Mouse (Mus musculus) MEL (cell line): Measurements from ENCODE around the gene Slc4a4. TPM values are rescaled to one million over a fixed set of nuclear protein-coding genes. Genes with fewer than 3 reads are reported as not detected.

ENCODE experiments used
- DNase-seq: peaks from one replicate; pipeline ENCODE4 v3.0.0; 2011; ENCODE audit warnings: low read depth, low spot score
- H3K27ac ChIP-seq: 2 replicates; pipeline ENCODE4 v1.5.1; 2012; ENCODE audit warnings: low read depth, mild to moderate bottlenecking, control low read depth, low read length, moderate library complexity; ENCODE audit not compliant: control insufficient read depth
- H3K27me3 ChIP-seq, 2 experiments: fragments of 150-350 bp in 1 of 2; sonication (generic) in 1 of 2; 2 replicates each; pipeline ENCODE4 v1.6.1; 2012; ENCODE audit warnings: low read length in 2 of 2, mild to moderate bottlenecking in 2 of 2, improper control_type of control experiment in 1 of 2, moderate library complexity in 1 of 2; ENCODE audit not compliant: insufficient read depth in 2 of 2, control insufficient read depth in 1 of 2
- H3K36me3 ChIP-seq, 2 experiments: 2 replicates each; pipeline ENCODE4 v1.6.1; 2012 to 2014; ENCODE audit warnings: low read length in 2 of 2, improper control_type of control experiment in 1 of 2, inconsistent platforms in 1 of 2, mild to moderate bottlenecking in 1 of 2; ENCODE audit not compliant: insufficient read depth in 2 of 2, control insufficient read depth in 1 of 2
- H3K4me1 ChIP-seq, 2 experiments: fragments of 150-350 bp in 1 of 2; sonication (generic) in 1 of 2; 2 replicates each; pipeline ENCODE4 v1.6.1; 2012; ENCODE audit warnings: low read length in 2 of 2, improper control_type of control experiment in 1 of 2, mild to moderate bottlenecking in 1 of 2; ENCODE audit not compliant: insufficient read depth in 2 of 2, control insufficient read depth in 1 of 2
- H3K4me3 ChIP-seq, 2 experiments: fragments of 150-350 bp in 1 of 2; sonication (generic) in 1 of 2; 2 replicates each; pipeline ENCODE4 v1.5.1; 2012; ENCODE audit warnings: low read depth in 2 of 2, low read length in 2 of 2, mild to moderate bottlenecking in 2 of 2, moderate library complexity in 2 of 2, control low read depth in 1 of 2, improper control_type of control experiment in 1 of 2; ENCODE audit not compliant: control insufficient read depth in 1 of 2, insufficient read depth in 1 of 2
- H3K79me2 ChIP-seq: 2 replicates; pipeline ENCODE4 v1.6.1; 2012; ENCODE audit warnings: mild to moderate bottlenecking, low read length, moderate library complexity; ENCODE audit not compliant: control insufficient read depth, poor library complexity, insufficient read depth
- H3K9ac ChIP-seq: 2 replicates; pipeline ENCODE4 v1.6.1; 2012; ENCODE audit warnings: low read depth, mild to moderate bottlenecking, control low read depth, low read length, moderate library complexity; ENCODE audit not compliant: control insufficient read depth, poor library complexity, severe bottlenecking
- H3K9me3 ChIP-seq: fragments of 150-350 bp; sonication (generic); replicated peaks from 2 replicates; pipeline ENCODE4 v1.6.1; 2012; ENCODE audit warnings: mild to moderate bottlenecking, low read length, improper control_type of control experiment, moderate library complexity; ENCODE audit not compliant: insufficient read depth
- CTCF ChIP-seq, 3 experiments: IDR thresholded peaks in 2 of 3; conservative IDR thresholded peaks in 1 of 3; 2 replicates each; pipeline ENCODE4 v1.5.1; 2011 to 2012; ENCODE audit warnings: low read length in 3 of 3, low read depth in 2 of 3, mild to moderate bottlenecking in 2 of 3, improper control_type of control experiment in 1 of 3, inconsistent platforms in 1 of 3, mixed read lengths in 1 of 3, moderate library complexity in 1 of 3; ENCODE audit not compliant: control insufficient read depth in 1 of 3, insufficient read depth in 1 of 3, poor library complexity in 1 of 3, severe bottlenecking in 1 of 3
- E2F4 ChIP-seq: IDR thresholded peaks from 2 replicates; pipeline ENCODE4 v1.6.1; 2011; ENCODE audit warnings: low read depth, low read length, improper control_type of control experiment, borderline replicate concordance
- ELF1 ChIP-seq: IDR thresholded peaks from 2 replicates; pipeline ENCODE4 v1.6.1; 2014; ENCODE audit warnings: low read depth, mild to moderate bottlenecking, inconsistent platforms, low read length, improper control_type of control experiment, moderate library complexity
- GABPA ChIP-seq: IDR thresholded peaks from 2 replicates; pipeline ENCODE4 v1.6.1; 2012; ENCODE audit warnings: low read depth, mild to moderate bottlenecking, inconsistent platforms, low read length, improper control_type of control experiment, moderate library complexity
- GATA1 ChIP-seq: IDR thresholded peaks from 2 replicates; pipeline ENCODE4 v1.6.1; 2011; ENCODE audit warnings: low read depth, low read length, improper control_type of control experiment
- HCFC1 ChIP-seq: IDR thresholded peaks from 2 replicates; pipeline ENCODE4 v1.6.1; 2012; ENCODE audit warnings: low read depth, mild to moderate bottlenecking, inconsistent platforms, low read length, improper control_type of control experiment, moderate library complexity
- JUND ChIP-seq: IDR thresholded peaks from 2 replicates; pipeline ENCODE4 v1.6.1; 2011; ENCODE audit warnings: low read depth, mild to moderate bottlenecking, improper control_type of control experiment, low read length
- MAFK ChIP-seq: IDR thresholded peaks from 2 replicates; pipeline ENCODE4 v1.6.1; 2011; ENCODE audit warnings: low read depth, mild to moderate bottlenecking, low read length, improper control_type of control experiment, borderline replicate concordance
- MEF2A ChIP-seq: IDR thresholded peaks from 2 replicates; pipeline ENCODE4 v1.6.1; 2014; ENCODE audit warnings: low read depth, mild to moderate bottlenecking, inconsistent platforms, low read length, improper control_type of control experiment; ENCODE audit not compliant: poor library complexity, insufficient replicate concordance, severe bottlenecking; ENCODE audit errors: extremely low read depth
- MXI1 ChIP-seq: IDR thresholded peaks from 2 replicates; pipeline ENCODE4 v1.6.1; 2011; ENCODE audit warnings: mild to moderate bottlenecking, low read depth, low read length, improper control_type of control experiment
- MYC ChIP-seq: IDR thresholded peaks from 2 replicates; pipeline ENCODE4 v1.6.1; 2011; ENCODE audit warnings: low read depth, mild to moderate bottlenecking, low read length, improper control_type of control experiment, moderate library complexity
- NELFE ChIP-seq: IDR thresholded peaks from 2 replicates; pipeline ENCODE4 v1.6.1; 2011; ENCODE audit warnings: low read depth, low read length, improper control_type of control experiment
- NRF1 ChIP-seq: IDR thresholded peaks from 2 replicates; pipeline ENCODE4 v1.6.1; 2014; ENCODE audit warnings: low read depth, mild to moderate bottlenecking, inconsistent platforms, low read length, improper control_type of control experiment, moderate library complexity; ENCODE audit not compliant: poor library complexity, insufficient read depth, severe bottlenecking
- POLR2A ChIP-seq, 2 experiments: IDR thresholded peaks; 2 replicates each; pipeline ENCODE4 v1.6.1; 2011 to 2012; ENCODE audit warnings: low read length in 2 of 2, mild to moderate bottlenecking in 2 of 2, control low read depth in 1 of 2, improper control_type of control experiment in 1 of 2, low read depth in 1 of 2, moderate library complexity in 1 of 2; ENCODE audit not compliant: control insufficient read depth in 1 of 2, insufficient read depth in 1 of 2, poor library complexity in 1 of 2
- POLR2AphosphoS5 ChIP-seq: IDR thresholded peaks from 2 replicates; pipeline ENCODE4 v1.6.1; 2012; ENCODE audit warnings: low read depth, borderline replicate concordance, mild to moderate bottlenecking, inconsistent platforms, low read length, moderate library complexity, mixed read lengths
- RAD21 ChIP-seq: IDR thresholded peaks from 2 replicates; pipeline ENCODE4 v1.6.1; 2011; ENCODE audit warnings: mild to moderate bottlenecking, low read depth, low read length, improper control_type of control experiment
- RCOR1 ChIP-seq: IDR thresholded peaks from 2 replicates; pipeline ENCODE4 v1.6.1; 2012; ENCODE audit warnings: low read depth, mild to moderate bottlenecking, inconsistent platforms, low read length, improper control_type of control experiment
- SIN3A ChIP-seq: IDR thresholded peaks from 2 replicates; pipeline ENCODE4 v1.6.1; 2012; ENCODE audit warnings: low read length, improper control_type of control experiment, inconsistent platforms
- TBP ChIP-seq: IDR thresholded peaks from 2 replicates; pipeline ENCODE4 v1.8.0; 2011; ENCODE audit warnings: low read depth, low read length, improper control_type of control experiment
- TCF12 ChIP-seq: IDR thresholded peaks from 2 replicates; pipeline ENCODE4 v1.6.1; 2014; ENCODE audit warnings: low read depth, mild to moderate bottlenecking, inconsistent platforms, low read length, improper control_type of control experiment, moderate library complexity
- UBTF ChIP-seq: IDR thresholded peaks from 2 replicates; pipeline ENCODE4 v1.6.1; 2012; ENCODE audit warnings: low read depth, mild to moderate bottlenecking, inconsistent platforms, low read length, improper control_type of control experiment, moderate library complexity, borderline replicate concordance; ENCODE audit not compliant: insufficient read depth
- USF1 ChIP-seq: IDR thresholded peaks from 2 replicates; pipeline ENCODE4 v1.6.1; 2014; ENCODE audit warnings: low read depth, mild to moderate bottlenecking, inconsistent platforms, low read length, improper control_type of control experiment, moderate library complexity
- ZC3H11A ChIP-seq: IDR thresholded peaks from 2 replicates; pipeline ENCODE4 v1.6.1; 2012; ENCODE audit warnings: low read depth, mild to moderate bottlenecking, inconsistent platforms, low read length, improper control_type of control experiment
- ZMIZ1 ChIP-seq: IDR thresholded peaks from 2 replicates; pipeline ENCODE4 v1.6.1; 2012; ENCODE audit warnings: low read depth, mild to moderate bottlenecking, inconsistent platforms, low read length, improper control_type of control experiment, moderate library complexity
- ZNF384 ChIP-seq: IDR thresholded peaks from 2 replicates; pipeline ENCODE4 v1.6.1; 2012; ENCODE audit warnings: low read depth, mild to moderate bottlenecking, inconsistent platforms, low read length, improper control_type of control experiment
- polyA plus RNA-seq, 2 experiments: library from polyadenylated mRNA; stranded (reverse) in 1 of 2; unstranded in 1 of 2; fragments of >175 nt in 1 of 2; fragments of >200 nt in 1 of 2; gene quantifications; 2 replicates each; pipeline versions ENCODE4 v1.2.1 to v1.2.4; 2012; ENCODE audit warnings: low replicate concordance in 2 of 2, low read depth in 1 of 2; ENCODE audit not compliant: insufficient read length in 2 of 2, insufficient read depth in 1 of 2, missing spikeins in 1 of 2
- total RNA-seq: library from RNA; depleted of rRNA; stranded (reverse); fragments of 300-350 nt; gene quantifications from 2 replicates; pipeline ENCODE4 v1.2.3, GENCODE M21; 2012

Gene Slc4a4
- total and polyA plus RNA-seq, 3 experiments: not detected

DNA sequence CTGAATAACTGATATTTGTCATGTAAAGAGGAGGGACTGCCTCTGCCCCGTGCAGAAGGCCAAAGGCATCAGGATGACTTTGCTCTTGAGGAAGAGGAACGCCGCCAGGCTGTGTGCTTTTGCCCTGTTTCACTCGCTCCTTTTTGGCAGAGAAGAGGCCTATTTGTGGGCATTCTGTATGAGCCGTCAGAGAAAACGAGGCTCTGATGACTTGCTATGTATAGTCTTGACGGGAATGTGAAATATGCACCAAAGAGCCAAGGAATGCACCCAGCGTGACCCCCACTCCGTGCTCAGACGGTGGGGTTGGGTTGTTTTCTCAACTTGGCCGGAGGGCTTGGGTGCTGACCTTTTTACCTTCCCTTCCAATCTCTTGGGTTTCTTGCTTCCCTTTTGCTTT is 44.0 kb downstream of the Slc4a4 start:
- DNase-seq: no peak
- H3K4me1 ChIP-seq: no peaks in the 10 kb centered on the region
- H3K36me3 ChIP-seq: no peaks in the 10 kb centered on the region
- H3K27me3 ChIP-seq: no peaks in the 10 kb centered on the region
- H3K9me3 ChIP-seq: no peaks in the 10 kb centered on the region
- H3K4me3 ChIP-seq: no peak overlapping the region
- no peak overlapping the region for H3K9ac ChIP-seq
- no peak overlapping the region for H3K27ac ChIP-seq
- H3K79me2 ChIP-seq: no peaks in the 10 kb centered on the region
- TF ChIP-seq RCOR1 (no peak), NRF1 (no peak), E2F4 (no peak), MYC (no peak), HCFC1 (no peak), NELFE (no peak), UBTF (no peak), ZNF384 (no peak), MXI1 (no peak), POLR2AphosphoS5 (no peak), ZMIZ1 (no peak), TCF12 (no peak), SIN3A (no peak), JUND (no peak), GATA1 (no peak), RAD21 (no peak), POLR2A (IDR thresholded peaks at IDR 0.05; ENCODE audit: control insufficient read depth in 1 of 2, insufficient read depth in 1 of 2, low read depth in 1 of 2, low read length in 2 of 2, poor library complexity in 1 of 2) (no peak), ELF1 (no peak)
- TF ChIP-seq, all 39 proteins: peak for 0

DNA sequence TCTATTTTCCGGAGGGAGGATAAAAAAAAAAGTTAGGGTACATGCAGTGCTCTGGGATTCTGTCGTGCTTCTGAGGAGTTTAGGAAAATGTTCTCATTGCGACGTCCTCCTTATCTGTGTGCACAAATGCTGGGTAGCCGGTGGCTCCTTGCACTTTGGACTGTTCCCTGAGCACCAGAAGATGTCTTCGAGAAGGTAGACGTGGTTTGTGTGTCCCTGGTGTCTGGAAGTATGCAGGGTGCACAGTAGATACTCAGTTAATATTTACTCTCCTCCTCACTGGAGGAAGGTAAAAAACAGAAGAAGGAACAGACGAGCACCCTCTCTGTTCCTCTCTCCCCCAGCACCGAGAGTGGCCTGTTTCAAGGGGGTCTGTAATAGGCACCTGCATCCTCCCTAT is 44.6 kb downstream of the Slc4a4 start:
- no peak for DNase-seq
- no peak for TF ChIP-seq USF1
- TF ChIP-seq MAFK: no peak
- no peak for TF ChIP-seq ZC3H11A
- TF ChIP-seq TBP: no peak
- no peak for TF ChIP-seq CTCF (IDR thresholded peaks at IDR 0.05 in 2 of 3, conservative IDR thresholded peaks at IDR 0.05 in 1 of 3; ENCODE audit: control insufficient read depth in 1 of 3, insufficient read depth in 1 of 3, low read depth in 2 of 3, low read length in 3 of 3, poor library complexity in 1 of 3, severe bottlenecking in 1 of 3)
- no peak for TF ChIP-seq MYC
- TF ChIP-seq ZNF384: no peak
- no peak for TF ChIP-seq POLR2AphosphoS5
- no peak for TF ChIP-seq NELFE
- TF ChIP-seq MEF2A: no peak
- no peak for TF ChIP-seq JUND
- TF ChIP-seq GABPA: no peak
- no peak for TF ChIP-seq RCOR1
- H3K9me3 ChIP-seq: no peaks in the 10 kb centered on the region

More for the DNA sequence above, 44.6 kb downstream of the Slc4a4 start:
- Histone ChIP-seq H3K79me2 (no peaks in the 10 kb centered on the region), H3K4me1 (no peaks in the 10 kb centered on the region), H3K27ac (no peak overlapping the region), H3K36me3 (no peaks in the 10 kb centered on the region), H3K9ac (no peak overlapping the region), H3K4me3 (no peak overlapping the region), H3K27me3 (no peaks in the 10 kb centered on the region)
